Mouse (Mus musculus) embryonic stem cell, embryonic (primary cell): ENCODE measurements at regions not wholly inside any gene's neighbourhood (a gene's known extent, or its start where the extent isn't known, plus 50 kb on each side); places are given as distances from the start of the nearest gene placed in this dataset.

Source experiments
- CTCF ChIA-PET, 4 experiments: fragments of 300-600 bp in 2 of 4; fragments of 350-600 bp in 2 of 4; sonication (Branson Sonifier 250); formaldehyde crosslinking; loops; one replicate each; lab custom pipeline; 2022; ENCODE audit warnings: inconsistent platforms in 2 of 4; lab: Charles Lee
- POLR2A ChIA-PET, 4 experiments: fragments of 300-600 bp in 2 of 4; fragments of 350-600 bp in 2 of 4; sonication (Branson Sonifier 250); formaldehyde crosslinking; loops; one replicate each; lab custom pipeline; 2022; ENCODE audit warnings: antibody characterized with exemption in 4 of 4, inconsistent platforms in 1 of 4; lab: Charles Lee

DNA sequence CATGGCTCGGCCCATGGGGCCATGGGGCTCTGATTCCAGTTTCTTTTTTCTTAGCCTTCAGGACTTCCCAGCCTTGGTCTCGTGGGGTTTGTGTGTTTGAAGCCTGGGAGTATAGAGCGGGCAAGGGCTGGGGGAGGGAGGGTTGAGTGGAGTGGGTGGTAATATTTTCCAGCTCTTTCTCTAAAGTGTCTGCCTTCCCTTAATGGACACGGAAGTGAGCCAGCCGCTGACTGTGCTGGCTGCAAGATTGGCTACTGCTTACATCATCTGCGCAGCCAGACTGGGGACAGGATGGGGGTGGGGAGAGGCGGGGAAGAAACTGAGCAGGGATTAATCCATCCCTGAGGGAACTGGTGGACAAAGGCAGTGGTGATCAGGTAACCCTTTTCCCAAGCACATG, 52.3 kb downstream of the Tnp1 start:
- POLR2A ChIA-PET: interaction anchor here in 2 of 4 experiments (0.5 to 1.6 kb wide), 6 partner anchors 14 to 1166 kb away, joined by 3 to 5 read pairs (median 4); no protein-coding TSS in a partner anchor
- CTCF ChIA-PET: no interaction called here

DNA sequence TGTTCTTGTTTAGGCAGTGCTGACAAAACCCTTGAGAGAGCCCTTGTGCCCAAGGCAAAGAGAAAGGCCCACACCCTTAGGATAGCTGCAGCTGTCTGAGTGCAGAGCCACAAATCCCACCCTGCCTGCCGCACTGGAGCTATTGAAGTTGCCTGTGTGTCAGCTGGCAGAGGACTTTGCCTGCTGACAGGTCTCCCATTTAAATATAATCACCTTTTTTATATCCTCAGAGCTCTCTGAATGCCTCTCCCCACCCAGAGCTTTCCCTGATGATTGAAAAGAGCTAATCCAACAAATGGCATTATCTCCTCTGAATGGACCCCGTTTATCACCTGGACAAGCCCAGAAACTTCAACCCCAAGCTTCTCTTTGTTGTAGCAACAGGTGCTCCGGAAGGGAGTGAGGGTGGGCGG, 55.5 kb downstream of the Tnp1 start:
- ChIA-PET POLR2A (interaction anchor here in 3 of 4 experiments (0.5 to 2.2 kb wide), 26 partner anchors 9 to 1060 kb away, joined by 3 to 17 read pairs (median 3); partner anchors contain the start of genes Igfbp2 (in 1 of the 3) and Igfbp5 (in 1 of the 3)), CTCF (interaction anchor here in 3 of 4 experiments (0.6 to 0.9 kb wide), 4 partner anchors 13 to 866 kb away, joined by 3 to 16 read pairs (median 6); no protein-coding TSS in a partner anchor)

DNA sequence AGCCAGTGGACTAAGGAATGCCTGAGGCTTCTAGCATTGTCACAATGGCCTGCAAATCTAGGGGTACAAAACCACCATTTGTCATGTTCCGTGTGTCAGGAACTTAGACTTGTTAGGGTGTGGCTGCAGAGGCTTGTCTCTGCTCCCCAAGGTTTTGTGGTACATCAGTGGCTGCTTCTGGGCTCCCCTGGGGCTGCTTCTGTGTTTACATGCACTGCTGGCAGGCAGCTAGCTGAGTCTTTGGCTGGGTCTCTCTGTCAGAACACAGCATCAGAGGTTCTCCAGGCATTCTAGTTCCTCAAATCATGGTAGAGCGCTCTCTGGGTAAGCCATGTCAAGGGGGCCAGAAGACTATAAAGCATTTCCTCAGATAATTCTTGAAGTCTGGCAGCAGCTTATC, 60.3 kb downstream of the Tnp1 start:
- CTCF ChIA-PET: no interaction called here
- POLR2A ChIA-PET: interaction anchor here in 2 of 4 experiments (0.6 to 0.7 kb wide), 2 partner anchors 9 to 574 kb away, joined by 3 to 4 read pairs; no protein-coding TSS in a partner anchor

DNA sequence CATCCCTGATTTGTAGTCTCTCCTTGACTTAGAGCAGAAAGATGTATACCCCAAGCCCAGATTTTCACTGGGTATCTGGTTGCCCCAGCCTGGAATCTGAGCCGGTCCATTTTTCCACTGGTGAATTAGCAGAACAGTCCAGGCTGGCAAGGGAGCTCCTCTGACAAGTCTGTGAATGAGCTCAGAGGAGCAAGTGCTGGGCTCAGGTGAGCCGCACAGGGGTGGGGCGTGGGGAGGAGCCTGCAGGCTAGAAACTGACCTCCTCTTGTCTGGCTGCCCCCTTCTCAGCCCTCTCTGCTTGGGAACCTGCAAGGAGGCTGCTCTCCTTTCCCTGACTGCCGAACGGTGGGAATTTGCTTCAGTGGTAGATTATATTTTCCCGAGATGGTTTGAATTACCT, 62.8 kb downstream of the Tnp1 start:
- POLR2A ChIA-PET: interaction anchor here in 1 of 4 experiments (0.5 kb wide), 1 partner anchor 1393 kb away, joined by 3 read pairs; no protein-coding TSS in a partner anchor
- CTCF ChIA-PET: interaction anchor here in 1 of 4 experiments (1.0 kb wide), 1 partner anchor 75 kb away, joined by 4 read pairs; no protein-coding TSS in a partner anchor

DNA sequence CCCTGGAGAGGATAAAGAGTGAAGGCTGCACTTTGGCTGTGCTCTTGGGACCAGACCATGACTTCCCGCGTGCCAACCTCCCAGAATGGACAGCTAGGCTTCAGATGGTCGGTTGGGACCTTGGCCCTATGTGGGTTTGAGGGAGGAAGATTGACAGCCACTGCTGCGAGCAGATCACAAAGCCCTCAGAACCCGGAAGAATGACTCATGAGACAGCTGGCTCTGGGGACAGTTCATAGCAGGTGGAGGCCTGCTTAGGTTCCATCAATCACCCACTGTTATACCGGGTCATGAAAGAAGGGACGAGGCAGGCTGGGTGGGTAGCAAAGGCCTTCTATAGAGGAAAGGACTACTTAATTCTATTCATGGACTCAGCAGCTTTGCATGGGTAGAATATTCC, 63.9 kb downstream of the Tnp1 start:
- ChIA-PET POLR2A (no interaction called here), CTCF (no interaction called here)

DNA sequence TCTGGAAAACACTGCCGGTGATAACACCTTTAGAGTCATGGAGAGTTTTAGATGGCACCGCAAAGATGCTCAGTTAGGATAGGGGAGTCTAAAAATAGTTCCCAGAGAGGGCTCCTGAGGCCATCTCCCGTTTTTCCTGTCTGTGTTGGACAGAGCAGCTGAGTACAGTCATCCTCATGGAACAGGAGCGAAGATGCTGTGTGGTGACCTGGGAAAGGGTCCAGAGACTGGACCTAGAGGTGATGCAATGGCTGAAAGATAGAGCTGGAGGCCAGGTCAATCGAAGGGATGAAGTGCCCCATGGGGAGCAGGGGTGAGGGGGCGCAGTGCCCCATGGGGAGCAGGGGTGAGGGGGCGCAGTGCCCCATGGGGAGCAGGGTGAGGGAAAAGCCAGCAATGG, 64.3 kb downstream of the Tnp1 start:
- ChIA-PET POLR2A (no interaction called here), CTCF (no interaction called here)

DNA sequence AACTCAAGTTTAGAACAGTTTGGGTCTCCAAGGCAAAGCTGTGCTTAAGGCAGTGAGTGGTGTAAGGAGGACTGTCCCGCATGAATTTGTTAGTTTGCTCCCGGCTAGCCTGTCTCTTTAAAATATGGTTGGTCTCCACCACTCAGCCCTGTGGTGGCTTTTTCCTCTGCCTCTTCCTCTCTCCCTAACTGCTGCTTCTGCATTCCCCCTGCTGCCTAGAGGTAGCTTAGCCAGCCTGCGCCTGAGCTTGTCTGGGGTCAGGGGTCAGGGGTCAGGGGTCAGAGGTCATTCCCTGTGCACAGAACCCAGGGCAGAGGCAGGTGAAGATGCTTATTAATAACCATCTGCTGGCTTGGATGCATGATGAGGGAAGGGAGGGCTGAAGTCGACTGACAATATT, 69.5 kb downstream of the Tnp1 start:
- CTCF ChIA-PET: interaction anchor here in 1 of 4 experiments (0.6 kb wide), 1 partner anchor 148 kb away, joined by 3 read pairs; no protein-coding TSS in a partner anchor
- POLR2A ChIA-PET: interaction anchor here in 3 of 4 experiments (1.4 to 3.3 kb wide), 3 partner anchors 14 kb away, joined by 4 to 17 read pairs (median 13); no protein-coding TSS in a partner anchor

DNA sequence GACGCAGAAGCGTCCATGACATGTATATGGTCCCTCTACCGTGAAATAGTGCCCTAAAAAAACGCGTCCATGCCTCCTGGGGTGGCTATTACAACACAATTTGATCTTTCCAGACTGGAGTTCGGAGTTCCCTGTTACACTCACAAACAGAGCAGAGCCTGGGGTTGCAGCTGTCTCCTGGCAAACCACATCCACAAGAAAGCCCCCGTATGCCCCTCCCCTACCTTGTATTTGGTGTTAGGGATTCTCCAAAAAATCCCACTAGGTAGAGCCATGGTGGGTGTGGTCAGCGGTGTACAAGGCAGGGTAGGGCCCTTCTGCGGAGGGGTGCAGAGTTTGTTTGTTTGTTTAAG, 70.0 kb downstream of the Tnp1 start:
- POLR2A ChIA-PET: interaction anchor here in 3 of 4 experiments (0.5 to 3.3 kb wide), 6 partner anchors 12 to 709 kb away, joined by 3 to 17 read pairs (median 4); no protein-coding TSS in a partner anchor
- CTCF ChIA-PET: interaction anchor here in 1 of 4 experiments (0.6 kb wide), 1 partner anchor 147 kb away, joined by 3 read pairs; no protein-coding TSS in a partner anchor

DNA sequence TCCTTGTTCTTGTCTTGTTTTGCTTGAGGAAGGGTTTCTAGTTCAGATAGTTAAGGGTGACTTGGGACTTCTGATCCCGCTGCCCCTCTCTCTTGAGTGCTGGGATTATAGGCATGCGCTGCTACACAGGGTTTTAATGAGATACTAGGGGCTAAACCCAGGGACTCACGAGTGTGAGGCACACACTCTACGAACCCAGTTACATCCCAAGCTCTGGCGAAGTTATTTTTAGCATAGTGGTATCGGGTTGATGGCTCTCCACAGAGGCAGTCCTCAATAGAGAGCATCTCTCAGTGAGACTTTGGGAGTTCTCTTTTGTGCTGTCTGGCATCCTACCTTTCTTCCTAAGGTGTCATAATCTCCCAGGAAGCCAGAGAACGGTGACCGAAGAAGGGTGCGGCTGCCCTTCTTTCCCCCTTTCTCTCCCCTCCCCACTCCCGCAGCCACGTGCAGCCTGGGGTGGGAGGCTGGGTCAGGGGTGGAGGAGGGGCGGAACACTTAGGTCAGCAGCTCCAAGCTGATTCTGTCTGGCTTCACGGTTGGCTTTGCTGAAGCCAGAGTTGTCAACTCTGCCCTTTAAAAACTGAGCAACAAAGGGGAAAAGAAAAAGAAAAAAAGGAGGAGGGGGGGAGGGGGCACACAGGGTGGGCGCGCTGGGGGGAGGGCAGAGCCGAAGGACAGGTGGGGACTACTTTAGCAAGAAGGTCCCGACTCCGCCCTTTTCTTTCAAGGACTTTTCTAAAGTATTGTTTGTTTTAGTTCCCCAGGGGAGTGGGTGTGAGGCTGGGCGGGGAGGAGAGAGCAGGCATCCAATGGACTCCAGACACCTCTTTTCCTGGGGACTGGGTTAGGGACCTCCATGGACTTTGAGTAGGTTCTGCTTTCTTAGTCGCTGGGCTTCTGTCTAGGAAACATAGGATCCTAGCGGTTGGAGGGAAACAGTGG, 70.4 kb upstream of the Igfbp5 start:
- CTCF ChIA-PET: interaction anchor here in 1 of 4 experiments (0.7 kb wide), 1 partner anchor 627 kb away, joined by 8 read pairs; no protein-coding TSS in a partner anchor
- POLR2A ChIA-PET: interaction anchor here (0.5 to 3.3 kb wide), 11 partner anchors 11 to 1970 kb away, joined by 3 to 17 read pairs (median 4); no protein-coding TSS in a partner anchor

DNA sequence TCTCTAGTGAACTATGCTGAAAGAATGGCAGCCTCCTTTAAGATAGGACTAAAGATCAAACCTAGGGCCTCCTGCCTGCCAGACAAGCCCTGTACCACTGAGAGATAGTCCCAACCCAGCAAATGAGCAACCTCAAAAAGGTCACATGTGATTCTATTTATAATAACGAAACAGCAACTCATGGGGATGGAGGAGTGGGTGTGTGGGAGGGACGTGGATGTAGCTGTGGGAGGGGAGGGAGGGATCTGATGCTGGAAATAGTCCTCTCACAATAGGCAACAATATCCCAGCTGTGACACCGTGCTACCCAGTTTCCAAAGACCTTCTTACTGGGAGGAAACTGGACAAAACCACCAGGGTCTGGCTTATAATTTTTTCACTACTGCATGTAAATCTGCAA, 69.5 kb upstream of the Igfbp5 start:
- CTCF ChIA-PET: no interaction called here
- POLR2A ChIA-PET: interaction anchor here in 3 of 4 experiments (0.6 to 3.3 kb wide), 5 partner anchors 14 to 139 kb away, joined by 3 to 17 read pairs (median 6); no protein-coding TSS in a partner anchor

DNA sequence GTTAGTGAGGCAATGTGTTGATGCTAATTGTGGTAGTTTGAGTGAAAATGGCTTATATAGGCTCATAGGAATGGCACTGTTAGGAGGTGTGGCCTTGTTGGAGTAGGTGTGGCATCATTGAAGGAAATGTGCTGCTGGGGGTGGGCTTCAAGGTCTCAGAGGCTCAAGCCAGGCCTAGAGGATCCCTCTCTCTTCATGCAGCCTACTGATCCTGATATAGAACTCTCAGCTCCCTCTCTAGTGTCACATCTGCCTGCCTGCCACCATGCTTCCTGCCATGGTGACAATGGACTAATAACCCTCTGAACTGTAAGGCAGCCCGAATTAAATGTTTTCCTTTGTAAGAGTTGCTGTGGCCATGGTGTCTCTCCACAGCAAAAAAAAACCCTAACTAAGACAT, 68.4 kb upstream of the Igfbp5 start:
- ChIA-PET CTCF (no interaction called here), POLR2A (interaction anchor here in 1 of 4 experiments (1.8 kb wide), 1 partner anchor 17 kb away, joined by 3 read pairs; no protein-coding TSS in a partner anchor)

DNA sequence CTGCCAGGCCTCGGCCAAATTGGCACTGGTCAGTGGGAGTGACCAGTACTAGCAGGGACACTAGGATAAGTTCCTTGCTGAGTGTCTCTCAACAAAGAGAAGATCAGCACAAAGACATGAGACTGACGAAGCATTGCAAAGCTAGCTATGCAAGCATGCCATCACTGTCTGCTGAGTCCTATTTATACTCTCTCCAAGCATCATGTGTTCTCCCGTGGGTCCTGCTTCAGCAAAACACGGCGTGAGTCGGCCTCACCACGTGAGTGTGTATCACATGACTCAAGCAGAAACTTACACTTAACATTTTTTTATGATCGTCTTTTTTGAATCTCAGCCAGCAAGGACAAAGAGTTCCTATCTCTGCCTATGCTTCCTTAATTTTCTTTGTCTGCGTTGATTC, 67.7 kb upstream of the Igfbp5 start:
- CTCF ChIA-PET: no interaction called here
- POLR2A ChIA-PET: interaction anchor here in 2 of 4 experiments (1.8 to 2.3 kb wide), 2 partner anchors 12 to 18 kb away, joined by 3 to 5 read pairs; no protein-coding TSS in a partner anchor

DNA sequence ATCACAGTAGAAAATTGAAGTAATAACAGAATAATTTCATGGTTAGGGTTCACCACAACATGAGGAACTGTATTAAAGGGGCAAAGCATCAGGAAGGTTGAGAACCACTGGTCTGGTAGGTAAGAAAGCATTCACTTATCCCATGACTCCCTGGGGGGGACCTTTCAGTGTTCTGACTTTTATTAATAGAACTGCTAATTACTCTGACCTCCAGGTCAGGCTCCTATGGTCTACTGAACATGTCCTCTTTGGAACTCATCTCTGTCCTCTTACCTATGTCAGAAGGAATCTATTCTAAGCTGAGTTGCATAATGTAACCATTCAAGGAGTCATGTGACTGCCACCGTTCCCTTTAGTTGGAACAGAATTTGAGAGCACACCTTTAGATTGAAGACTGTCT, 65.3 kb upstream of the Igfbp5 start:
- ChIA-PET POLR2A (interaction anchor here in 1 of 4 experiments (2.3 kb wide), 1 partner anchor 9 kb away, joined by 5 read pairs; no protein-coding TSS in a partner anchor), CTCF (interaction anchor here in 2 of 4 experiments (0.7 to 1.0 kb wide), 3 partner anchors 118 to 1404 kb away, joined by 3 to 6 read pairs (median 4); no protein-coding TSS in a partner anchor)

DNA sequence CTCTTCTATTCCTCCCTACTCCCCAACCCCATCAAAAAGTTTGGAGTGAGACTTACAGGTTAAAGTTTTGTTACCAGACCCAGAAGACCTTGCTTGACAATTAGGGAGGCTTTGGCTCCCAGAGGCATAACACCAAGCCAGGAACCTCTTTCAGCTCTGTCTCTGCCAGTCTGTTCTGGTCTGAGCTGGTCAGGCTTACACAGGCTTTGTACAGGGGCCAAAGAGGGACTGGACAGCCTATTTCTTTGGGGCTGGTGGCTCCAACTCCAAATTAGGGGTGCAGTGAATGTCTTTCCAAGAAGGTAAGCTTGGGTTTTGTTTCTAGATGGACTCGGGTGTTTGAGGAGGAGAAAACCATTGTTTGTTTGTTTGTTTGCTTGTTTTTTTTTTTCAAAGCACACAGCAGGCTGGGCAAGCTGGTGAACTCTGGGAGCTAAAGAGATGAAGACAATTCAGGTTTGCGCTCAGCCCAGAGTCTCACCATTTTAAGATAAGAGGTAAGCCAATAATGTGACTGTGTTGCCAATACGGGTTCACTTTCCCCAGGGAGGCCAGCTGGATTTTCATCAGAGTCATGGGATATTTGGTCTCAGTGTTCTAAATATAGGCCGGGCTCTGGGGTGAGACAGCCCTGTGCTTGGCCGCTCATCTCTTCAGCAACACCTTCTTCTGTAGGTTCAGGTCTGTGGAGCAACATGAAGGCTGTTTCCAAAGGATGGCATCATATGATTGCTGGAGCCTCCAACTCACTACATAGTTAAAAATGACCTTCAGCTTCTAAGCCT, 62.2 kb upstream of the Igfbp5 start:
- POLR2A ChIA-PET: interaction anchor here in 1 of 4 experiments (0.5 kb wide), 1 partner anchor 43 kb away, joined by 7 read pairs; no protein-coding TSS in a partner anchor
- CTCF ChIA-PET: interaction anchor here in 1 of 4 experiments (0.6 kb wide), 1 partner anchor 187 kb away, joined by 3 read pairs; no protein-coding TSS in a partner anchor

DNA sequence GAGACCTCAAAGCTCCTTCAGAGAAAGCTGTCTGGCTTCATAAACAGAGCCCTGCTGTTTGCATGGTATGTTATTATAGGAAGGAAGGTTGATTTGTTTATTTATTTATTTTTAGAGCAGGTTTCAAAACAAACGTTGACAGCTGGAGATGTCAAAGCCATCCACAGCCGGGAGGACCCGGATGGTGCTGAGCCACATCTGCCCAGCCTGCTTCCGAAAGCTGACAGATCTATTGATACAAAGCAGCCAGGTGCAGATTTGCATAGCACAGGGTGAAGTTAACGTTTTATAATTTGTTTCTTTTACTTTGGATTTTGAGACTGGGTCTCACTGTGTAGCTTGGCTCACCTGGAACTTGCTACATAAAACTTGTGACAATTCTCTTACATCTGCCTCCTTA, 61.5 kb upstream of the Igfbp5 start:
- POLR2A ChIA-PET: interaction anchor here in 1 of 4 experiments (0.5 kb wide), 1 partner anchor 42 kb away, joined by 7 read pairs; no protein-coding TSS in a partner anchor
- CTCF ChIA-PET: no interaction called here

DNA sequence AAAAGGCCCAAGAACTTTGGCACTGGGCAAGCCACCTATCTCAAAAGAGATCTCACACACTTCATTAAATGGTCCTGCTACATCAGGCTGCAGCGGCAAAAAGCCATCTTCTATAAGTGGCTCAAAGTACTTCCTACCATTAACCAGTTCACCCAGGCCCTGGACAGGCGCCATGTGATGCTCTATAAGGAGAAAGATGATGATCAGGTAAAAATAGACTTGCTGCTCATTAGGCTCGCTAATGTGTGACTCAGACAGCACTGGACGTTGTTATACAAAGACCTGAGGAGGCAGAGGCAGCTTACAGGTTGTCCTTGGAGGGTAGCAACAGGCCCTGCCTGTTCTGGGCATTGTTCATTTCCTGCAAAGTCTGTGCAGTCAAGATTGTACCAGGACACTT, 60.4 kb upstream of the Igfbp5 start:
- CTCF ChIA-PET: no interaction called here
- POLR2A ChIA-PET: no interaction called here

DNA sequence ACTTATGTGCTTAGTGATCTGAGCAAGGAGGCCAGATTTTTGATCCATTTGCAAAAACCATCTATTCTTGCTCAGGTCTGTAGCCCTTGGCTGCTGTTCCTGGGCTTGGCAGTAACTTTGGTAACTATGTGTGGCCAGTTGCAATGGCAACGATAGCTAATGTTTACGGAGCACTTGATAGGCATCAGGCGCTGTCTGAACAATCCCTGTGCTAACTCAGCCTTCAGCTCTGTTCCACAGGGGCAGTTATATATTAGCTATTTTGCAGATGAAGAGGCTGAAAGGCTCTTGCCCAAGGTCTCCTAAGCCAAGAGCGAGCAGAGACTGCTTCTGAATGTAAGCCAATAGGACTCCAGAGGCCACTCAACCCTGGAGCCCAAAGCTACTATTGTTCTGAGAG, 55.1 kb upstream of the Igfbp5 start:
- ChIA-PET CTCF (no interaction called here), POLR2A (interaction anchor here in 1 of 4 experiments (1.4 to 1.8 kb wide), 2 partner anchors 8 to 11 kb away, joined by 3 to 5 read pairs; no protein-coding TSS in a partner anchor)
